Comparison of ENCODE assay signal across 1 mouse cellular context in the genomic region with DNA sequence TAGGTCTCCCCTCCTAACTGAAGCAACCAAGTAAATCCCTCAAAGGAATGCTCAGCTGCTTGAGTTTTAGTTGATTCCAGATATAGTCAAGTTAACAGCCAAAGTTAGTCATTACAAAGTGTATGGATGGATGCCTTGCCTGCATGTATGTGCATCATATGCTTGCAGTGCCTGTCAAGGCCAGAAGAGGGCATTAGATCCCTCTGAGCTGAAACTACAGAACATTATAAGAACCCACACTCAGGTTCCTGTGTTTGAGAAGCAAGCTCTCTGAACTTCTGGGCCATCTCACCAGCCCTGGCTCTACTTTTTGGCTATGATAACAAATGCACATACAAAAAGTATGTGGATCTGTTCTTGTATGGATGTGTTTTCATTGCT.
TF ChIP-seq lines count a peak whose summit lies in the region.

No protein-coding gene starts in this region.

TF ChIP-seq in MEL, 35 proteins besides CTCF, POLR2A, EP300 and RAD21:
- TF ChIP-seq ELF1 (IDR thresholded peaks at IDR 0.05; ENCODE audit: low read depth, low read length) (no peak), SMC3 (IDR thresholded peaks at IDR 0.05; ENCODE audit: low read depth, low read length) (0 out of 2 replicates have a peak, but pooled peaks have one; percentile 7)
